Comparison of ENCODE assay signal across 15 mouse cellular contexts in genomic region chr9:6406535-6406934, GRCm38 (mm10).
"Had no signal": no experiment of that assay in that cellular context is flagged by ENCODE, and none has a peak within 500 bp of the region (broad histone marks: within the 10 kb centered on the region; RNA-seq: fewer than 3 reads in every experiment).

No protein-coding gene starts in this region.

- DNase-seq: kidney, postnatal 14 days; layer of hippocampus, adult 9-11 months; liver; liver, embryonic 13.5 days; lung, embryonic 14.5 days; thymus, adult 18-20 months; thymus, postnatal 36 days had no signal

- H3K9me3 ChIP-seq: hindbrain, embryonic 15.5 days; kidney, embryonic 15.5 days; limb, embryonic 10.5 days; limb, embryonic 13.5 days; liver, embryonic 13.5 days; midbrain, embryonic 12.5 days had no signal

- ATAC-seq: lung, postnatal 0 days had no signal

- H3K4me3 ChIP-seq: hindbrain, embryonic 15.5 days; kidney, embryonic 15.5 days; layer of hippocampus, adult 2 months; limb, embryonic 10.5 days; limb, embryonic 13.5 days; liver, embryonic 13.5 days; midbrain, embryonic 12.5 days had no signal

- H3K9ac ChIP-seq: hindbrain, embryonic 15.5 days; kidney, embryonic 15.5 days; limb, embryonic 13.5 days; liver, embryonic 13.5 days; lung, embryonic 14.5 days; midbrain, embryonic 12.5 days had no signal

- H3K36me3 ChIP-seq: hindbrain, embryonic 15.5 days; kidney, embryonic 15.5 days; limb, embryonic 10.5 days; limb, embryonic 13.5 days; liver, embryonic 13.5 days; midbrain, embryonic 12.5 days had no signal

- H3K4me2 ChIP-seq: hindbrain, embryonic 15.5 days; kidney, embryonic 15.5 days; limb, embryonic 13.5 days; liver, embryonic 13.5 days; lung, embryonic 14.5 days; midbrain, embryonic 12.5 days had no signal

- H3K27me3 ChIP-seq: hindbrain, embryonic 15.5 days; kidney, embryonic 15.5 days; limb, embryonic 13.5 days; liver, embryonic 13.5 days; midbrain, embryonic 12.5 days had no signal

- H3K4me1 ChIP-seq: hindbrain, embryonic 15.5 days; kidney, embryonic 15.5 days; limb, embryonic 10.5 days; limb, embryonic 13.5 days; liver, embryonic 13.5 days; midbrain, embryonic 12.5 days had no signal

- H3K27ac ChIP-seq: hindbrain, embryonic 15.5 days; kidney, embryonic 15.5 days; layer of hippocampus, adult 2 months; limb, embryonic 10.5 days; limb, embryonic 13.5 days; liver, embryonic 13.5 days; macrophage; midbrain, embryonic 12.5 days had no signal
